Mouse (Mus musculus) C2C12 (cell line): ENCODE measurements around the gene Gopc. TPM values are rescaled to one million over a fixed set of nuclear protein-coding genes. Genes with fewer than 3 reads are reported as not detected.

Source experiments
- H3K27me3 ChIP-seq: one replicate; pipeline ENCODE4 v1.6.1; 2011; ENCODE audit not compliant: control insufficient read depth, insufficient read depth, insufficient read length
- H3K36me3 ChIP-seq: one replicate; pipeline ENCODE4 v1.6.1; 2011; ENCODE audit not compliant: control insufficient read depth, insufficient read depth
- H3K4me3 ChIP-seq: one replicate; pipeline ENCODE4 v1.5.1; 2011; ENCODE audit warnings: mild to moderate bottlenecking, control low read depth; ENCODE audit not compliant: poor library complexity, insufficient read depth, severe bottlenecking
- H3K79me2 ChIP-seq: one replicate; pipeline ENCODE4 v1.6.1; 2011; ENCODE audit not compliant: control insufficient read depth, insufficient read depth
- H3K79me3 ChIP-seq: one replicate; pipeline ENCODE4 v1.6.1; 2011; ENCODE audit warnings: low read depth, control low read depth
- H3ac ChIP-seq: one replicate; pipeline ENCODE3; 2011; ENCODE audit warnings: low read depth; ENCODE audit not compliant: control insufficient read depth, insufficient read length
- CEBPB ChIP-seq: IDR thresholded peaks from one replicate; pipeline ENCODE4 v1.6.1; 2011; ENCODE audit warnings: low read depth, mild to moderate bottlenecking, control low read depth, moderate library complexity
- CTCF ChIP-seq: IDR thresholded peaks from one replicate; pipeline ENCODE4 v1.5.1; 2011; ENCODE audit not compliant: control insufficient read depth, insufficient read depth, insufficient read length
- FOSL1 ChIP-seq: IDR thresholded peaks from one replicate; pipeline ENCODE4 v1.8.0; 2011; ENCODE audit warnings: mild to moderate bottlenecking, low read length; ENCODE audit not compliant: poor library complexity, insufficient read depth, severe bottlenecking
- MAX ChIP-seq: IDR thresholded peaks from one replicate; pipeline ENCODE4 v1.6.1; 2011; ENCODE audit warnings: mild to moderate bottlenecking, control low read depth
- MYOD1 ChIP-seq: IDR thresholded peaks from one replicate; pipeline ENCODE4 v1.6.1; 2011; ENCODE audit warnings: low read depth; ENCODE audit not compliant: control insufficient read depth, insufficient read length
- MYOG ChIP-seq: IDR thresholded peaks from one replicate; pipeline ENCODE4 v1.6.1; 2011; ENCODE audit not compliant: control insufficient read depth, insufficient read length; ENCODE audit errors: extremely low read depth
- USF1 ChIP-seq: IDR thresholded peaks from one replicate; pipeline ENCODE4 v1.6.1; 2011; ENCODE audit warnings: low read depth, mild to moderate bottlenecking, control low read depth, moderate library complexity
- polyA plus RNA-seq: library from polyadenylated mRNA; unstranded; fragments of >200 nt; fragmentation: generic; extraction: Trizol; gene quantifications from one replicate; pipeline ENCODE4 v1.2.1, GENCODE M21; 2012; ENCODE audit warnings: missing spikeins

Gene Gopc
- polyA plus RNA-seq, 1 experiment, result 5.9 TPM

DNA sequence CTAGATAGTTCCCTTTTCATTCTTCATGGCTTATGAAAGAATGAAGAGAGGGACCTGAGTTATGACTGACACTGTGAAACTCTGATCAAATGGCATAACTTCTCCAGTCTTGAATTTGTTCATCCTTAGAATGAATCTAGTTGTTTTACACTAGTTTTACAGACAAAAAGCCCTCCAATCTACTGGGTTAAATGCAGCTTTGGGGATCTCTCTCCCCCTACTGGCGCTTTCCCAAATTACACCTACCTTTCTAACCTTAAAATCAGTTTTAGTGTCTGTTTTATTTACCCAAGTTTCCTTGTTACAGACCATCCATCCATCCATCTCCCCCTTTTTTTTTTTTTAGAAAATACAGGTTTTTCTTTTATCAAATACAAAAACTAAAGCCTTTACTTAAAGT is 50.9 kb downstream of the Gopc start:
- no peak overlapping the region for H3K4me3 ChIP-seq
- no peaks in the 10 kb centered on the region for H3K27me3 ChIP-seq
- TF ChIP-seq MYOD1 (no peak), MAX (no peak), CTCF (no peak), FOSL1 (no peak)
- peaks cover 5% of the 10 kb centered on the region for H3K36me3 ChIP-seq
- H3K79me3 ChIP-seq, result no peaks in the 10 kb centered on the region
- no peak overlapping the region for H3ac ChIP-seq
- no peaks in the 10 kb centered on the region for H3K79me2 ChIP-seq

DNA sequence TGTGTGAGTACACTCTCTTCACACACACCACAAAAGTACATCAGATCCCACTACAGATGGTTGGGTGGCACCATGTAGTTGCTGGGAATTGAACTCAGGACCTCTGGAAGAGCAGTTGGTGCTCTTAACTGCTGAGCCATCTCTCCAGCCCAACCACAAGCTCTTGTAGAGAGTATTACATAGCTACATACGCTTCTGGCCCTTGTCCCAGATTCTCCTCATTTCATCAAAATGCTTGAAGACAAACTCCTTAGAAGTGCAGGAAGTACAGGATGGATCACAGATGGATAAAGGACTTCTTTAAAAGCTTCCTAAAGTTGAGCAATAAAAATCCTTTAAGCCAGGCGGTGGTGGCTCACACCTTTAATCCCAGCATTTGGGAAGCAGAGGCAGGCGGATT is 60.0 kb downstream of the Gopc start:
- no peaks in the 10 kb centered on the region for H3K79me3 ChIP-seq
- H3K79me2 ChIP-seq, result no peaks in the 10 kb centered on the region
- no peak overlapping the region for H3ac ChIP-seq
- TF ChIP-seq MYOD1, result no peak
- no peak for TF ChIP-seq USF1
- TF ChIP-seq CTCF, result no peak
- no peak for TF ChIP-seq MAX
- no peak for TF ChIP-seq FOSL1
- no peak for TF ChIP-seq CEBPB
- no peak for TF ChIP-seq MYOG
- peaks cover 12% of the 10 kb centered on the region for H3K36me3 ChIP-seq
- no peak overlapping the region for H3K4me3 ChIP-seq
- no peaks in the 10 kb centered on the region for H3K27me3 ChIP-seq

DNA sequence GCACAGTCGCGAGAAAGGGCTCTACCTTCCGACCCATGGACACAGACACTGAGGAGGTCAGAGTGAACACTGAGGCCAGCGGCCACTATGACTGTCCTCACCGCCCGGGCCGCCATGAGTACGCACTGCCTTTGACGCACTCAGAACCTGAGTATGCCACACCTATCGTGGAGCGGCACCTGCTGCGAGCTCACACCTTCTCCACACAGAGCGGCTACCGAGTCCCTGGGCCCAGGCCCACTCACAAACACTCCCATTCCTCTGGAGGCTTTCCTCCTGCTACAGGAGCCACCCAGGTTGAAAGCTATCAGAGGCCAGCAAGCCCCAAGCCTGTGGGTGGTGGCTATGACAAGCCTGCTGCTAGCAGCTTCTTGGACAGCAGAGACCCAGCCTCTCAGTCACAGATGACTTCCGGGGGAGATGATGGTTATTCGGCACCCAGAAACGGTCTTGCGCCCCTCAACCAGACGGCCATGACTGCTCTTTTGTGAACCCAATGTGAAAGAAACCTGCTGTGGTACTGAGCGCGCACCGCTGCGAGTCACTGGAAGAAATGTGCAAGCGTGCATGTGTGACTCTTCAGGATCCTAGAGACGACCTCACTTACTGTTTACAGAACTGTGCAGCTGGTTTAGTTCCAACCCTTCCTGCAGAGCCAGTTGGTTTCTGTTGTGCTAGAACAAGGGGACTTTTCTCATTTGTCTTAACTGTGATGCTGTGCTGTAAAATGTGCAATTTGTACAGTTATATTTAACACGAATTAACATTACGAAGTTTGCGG is 62.2 kb downstream of the Gopc start:
- TF ChIP-seq MYOG, result no peak
- TF ChIP-seq MYOD1, result no peak
- TF ChIP-seq CTCF, result no peak
- no peak for TF ChIP-seq FOSL1
- TF ChIP-seq MAX, result no peak
- no peak for TF ChIP-seq CEBPB
- TF ChIP-seq USF1, result no peak
- H3K27me3 ChIP-seq, result no peaks in the 10 kb centered on the region
- no peaks in the 10 kb centered on the region for H3K79me3 ChIP-seq
- peaks cover 12% of the 10 kb centered on the region for H3K36me3 ChIP-seq
- no peak overlapping the region for H3ac ChIP-seq
- no peaks in the 10 kb centered on the region for H3K79me2 ChIP-seq
- H3K4me3 ChIP-seq, result no peak overlapping the region

DNA sequence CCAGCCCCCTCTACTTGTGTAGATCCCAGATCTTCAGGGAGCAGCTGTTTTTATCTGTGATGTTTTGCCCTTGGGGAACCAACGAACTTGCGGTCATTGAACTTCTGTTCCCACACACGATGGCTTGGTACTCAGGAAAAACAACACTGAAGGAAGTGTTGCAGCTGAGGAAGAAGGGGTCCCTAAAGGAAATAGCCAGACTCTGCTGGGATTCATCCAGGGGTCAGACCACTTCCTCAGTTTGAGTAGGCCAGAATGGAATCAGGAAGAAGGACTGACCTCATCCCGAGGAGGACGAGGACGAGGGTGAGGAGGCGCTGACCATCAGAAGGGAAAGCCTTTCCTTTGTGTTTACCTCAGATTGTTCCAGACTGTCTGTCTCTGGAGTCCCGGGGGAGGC is 72.7 kb downstream of the Gopc start:
- no peak for TF ChIP-seq CTCF
- no peak for TF ChIP-seq CEBPB
- TF ChIP-seq MYOG, result no peak
- no peak for TF ChIP-seq FOSL1
- no peak for TF ChIP-seq MYOD1
- TF ChIP-seq MAX, result no peak
- TF ChIP-seq USF1, result no peak
- no peaks in the 10 kb centered on the region for H3K79me3 ChIP-seq
- no peaks in the 10 kb centered on the region for H3K27me3 ChIP-seq
- H3K79me2 ChIP-seq, result no peaks in the 10 kb centered on the region
- H3K36me3 ChIP-seq, result peaks cover 7% of the 10 kb centered on the region
- no peak overlapping the region for H3K4me3 ChIP-seq
- H3ac ChIP-seq, result no peak overlapping the region

DNA sequence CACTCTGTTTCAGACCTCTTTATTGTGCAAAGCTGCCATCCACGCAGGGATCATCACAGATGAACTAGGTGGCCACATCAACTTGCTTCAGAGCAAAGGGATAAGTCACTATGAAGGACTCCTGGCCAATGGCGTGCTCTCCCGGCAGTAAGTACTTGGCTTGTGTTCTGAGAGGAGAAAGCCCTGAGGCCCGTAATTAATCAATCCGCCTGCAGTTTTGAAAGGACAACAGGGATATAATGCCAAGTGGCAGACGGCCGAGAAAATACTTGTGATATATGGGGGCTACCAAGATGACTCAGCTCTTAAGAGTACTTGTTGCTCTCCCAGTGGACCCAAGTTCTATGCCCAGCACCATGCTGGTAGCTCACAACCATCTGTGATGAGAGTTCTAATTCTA is 77.3 kb downstream of the Gopc start:
- H3K27me3 ChIP-seq, result no peaks in the 10 kb centered on the region
- H3K4me3 ChIP-seq, result no peak overlapping the region
- no peak overlapping the region for H3ac ChIP-seq
- no peaks in the 10 kb centered on the region for H3K36me3 ChIP-seq
- H3K79me2 ChIP-seq, result no peaks in the 10 kb centered on the region
- H3K79me3 ChIP-seq, result no peaks in the 10 kb centered on the region
- TF ChIP-seq FOSL1 (no peak), CTCF (no peak), MYOD1 (no peak), MAX (no peak), CEBPB (no peak), USF1 (no peak), MYOG (no peak)

DNA sequence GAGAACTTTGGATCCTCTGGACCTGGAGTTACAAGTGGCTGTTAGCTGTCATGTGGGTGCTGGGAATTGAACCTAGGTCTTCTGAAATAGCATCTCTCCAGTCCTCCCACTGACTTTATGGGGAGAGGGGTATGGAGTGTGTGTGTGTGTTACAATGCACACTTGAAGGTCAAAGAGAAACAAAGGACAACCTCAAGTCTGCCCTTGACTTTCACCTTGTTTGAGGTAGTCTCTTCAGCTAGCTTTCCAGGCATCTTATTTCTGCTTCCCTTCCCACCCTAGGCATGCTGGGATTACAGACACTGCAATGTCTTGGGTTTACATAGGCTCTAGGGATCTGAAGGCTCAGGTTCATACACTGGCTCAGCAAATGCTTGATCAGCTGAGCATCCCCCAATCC is 79.7 kb downstream of the Gopc start:
- H3K36me3 ChIP-seq, result no peaks in the 10 kb centered on the region
- H3ac ChIP-seq, result no peak overlapping the region
- no peak overlapping the region for H3K4me3 ChIP-seq
- no peak for TF ChIP-seq MYOG
- no peak for TF ChIP-seq MAX
- no peak for TF ChIP-seq USF1
- TF ChIP-seq CEBPB, result no peak
- TF ChIP-seq FOSL1, result no peak
- no peaks in the 10 kb centered on the region for H3K79me3 ChIP-seq
- no peaks in the 10 kb centered on the region for H3K79me2 ChIP-seq
- no peaks in the 10 kb centered on the region for H3K27me3 ChIP-seq
